12 mouse cellular contexts compared by ENCODE assay signal in genomic region chr3:147101765-147102113, GRCm38 (mm10).
DNase-seq lines count a peak whose midpoint lies in the region; ATAC-seq and TF ChIP-seq lines count a peak whose summit lies in the region.
"Had no signal": no experiment of that assay in that cellular context is flagged by ENCODE, and none has a peak within 500 bp of the region (broad histone marks: within the 10 kb centered on the region; RNA-seq: fewer than 3 reads in every experiment).

No protein-coding gene starts in this region.

- peaks cover 24% of the 10 kb centered on the region for H3K4me1 ChIP-seq in forebrain, embryonic 13.5 days
- peaks cover 42% of the 10 kb centered on the region for H3K4me1 ChIP-seq in forebrain, embryonic 10.5 days
- no peaks in the 10 kb centered on the region for H3K4me1 ChIP-seq in lung, embryonic 14.5 days (ENCODE audit: insufficient read depth)
- H3K4me1 ChIP-seq in lung, adult 2 months (ENCODE audit: control insufficient read depth, insufficient read depth, low read length): no peaks in the 10 kb centered on the region
- H3K4me1 ChIP-seq in hindbrain, embryonic 16.5 days (ENCODE audit: control insufficient read depth, insufficient read depth, low read depth, low read length): peaks cover 16% of the 10 kb centered on the region

- H3K27ac ChIP-seq in forebrain, embryonic 13.5 days: no peak overlapping the region
- no peak overlapping the region for H3K27ac ChIP-seq in forebrain, embryonic 10.5 days
- no peak overlapping the region for H3K27ac ChIP-seq in lung, embryonic 14.5 days (ENCODE audit: low read depth)
- no peak overlapping the region for H3K27ac ChIP-seq in hindbrain, embryonic 16.5 days (ENCODE audit: low read depth, low read length)
- H3K27ac ChIP-seq: heart, embryonic 13.5 days; macrophage had no signal

- H3K4me2 ChIP-seq in forebrain, embryonic 13.5 days: no peak overlapping the region
- H3K4me2 ChIP-seq in lung, embryonic 14.5 days: no peak overlapping the region
- no peak overlapping the region for H3K4me2 ChIP-seq in hindbrain, embryonic 16.5 days (ENCODE audit: low read length)
- H3K4me2 ChIP-seq: heart, embryonic 13.5 days; limb, embryonic 13.5 days had no signal

- no peak overlapping the region for H3K9ac ChIP-seq in forebrain, embryonic 13.5 days
- H3K9ac ChIP-seq in lung, embryonic 14.5 days: no peak overlapping the region
- 0 out of 2 replicates have a peak overlapping the region, but pooled peaks have one; percentile 28 for H3K9ac ChIP-seq in hindbrain, embryonic 16.5 days (ENCODE audit: low read depth, low read length)
- H3K9ac ChIP-seq: heart, embryonic 13.5 days; limb, embryonic 13.5 days had no signal

- H3K27me3 ChIP-seq in forebrain, embryonic 13.5 days: no peaks in the 10 kb centered on the region
- H3K27me3 ChIP-seq in forebrain, embryonic 10.5 days (ENCODE audit: poor library complexity, severe bottlenecking): peaks cover 37% of the 10 kb centered on the region
- no peaks in the 10 kb centered on the region for H3K27me3 ChIP-seq in lung, embryonic 14.5 days (ENCODE audit: insufficient read depth, low read length)
- no peaks in the 10 kb centered on the region for H3K27me3 ChIP-seq in hindbrain, embryonic 16.5 days (replicated peaks; ENCODE audit: control insufficient read depth, insufficient read depth, low read length)

- no peak for TF ChIP-seq POLR2A in lung, adult 2 months (IDR thresholded peaks at IDR 0.05; ENCODE audit: borderline replicate concordance, extremely low read depth, low read depth, low read length)

- H3K9me3 ChIP-seq in forebrain, embryonic 13.5 days (replicated peaks): no peaks in the 10 kb centered on the region
- H3K9me3 ChIP-seq in forebrain, embryonic 10.5 days: no peaks in the 10 kb centered on the region
- H3K9me3 ChIP-seq in lung, embryonic 14.5 days (ENCODE audit: low read depth, low read length): no peaks in the 10 kb centered on the region
- no peaks in the 10 kb centered on the region for H3K9me3 ChIP-seq in hindbrain, embryonic 16.5 days (ENCODE audit: control insufficient read depth, low read length)
- H3K9me3 ChIP-seq: heart, embryonic 13.5 days; limb, embryonic 13.5 days had no signal

- DNase-seq in forebrain, embryonic 10.5 days (ENCODE audit: extremely low spot score, low spot score): no peak
- peak; percentile 77 for DNase-seq in lung, embryonic 14.5 days
- no peak for DNase-seq in lung, adult 2 months
- DNase-seq in MN1 (ENCODE audit: low spot score): peak; percentile 18
- no peak for DNase-seq in layer of hippocampus, postnatal 10 days (ENCODE audit: low spot score in 2 of 2)
- DNase-seq: adrenal gland, postnatal 36 days had no signal

- WGBS in forebrain, embryonic 13.5 days: 62% methylated on average over 3 of the region's 3 CpGs
- WGBS in forebrain, embryonic 10.5 days: 70% methylated on average over 3 of the region's 3 CpGs
- 34% methylated on average over 3 of the region's 3 CpGs for WGBS in lung, embryonic 14.5 days
- 37% methylated on average over 3 of the region's 3 CpGs for WGBS in lung, adult 2 months
- 33% methylated on average over 3 of the region's 3 CpGs for WGBS in hindbrain, embryonic 16.5 days

- no peak overlapping the region for H3K4me3 ChIP-seq in forebrain, embryonic 13.5 days
- no peak overlapping the region for H3K4me3 ChIP-seq in forebrain, embryonic 10.5 days
- no peak overlapping the region for H3K4me3 ChIP-seq in lung, embryonic 14.5 days (ENCODE audit: low read depth, low read length)
- H3K4me3 ChIP-seq in lung, adult 2 months (replicated peaks; ENCODE audit: extremely low read depth, low read depth, low read length): no peak overlapping the region
- H3K4me3 ChIP-seq in hindbrain, embryonic 16.5 days (ENCODE audit: low read length): no peak overlapping the region
- H3K4me3 ChIP-seq: heart, embryonic 13.5 days; limb, embryonic 13.5 days had no signal

- peak; percentile 24; the same call in 1 of the 2 replicates for TF ChIP-seq CTCF in lung, embryonic 14.5 days (IDR thresholded peaks at IDR 0.05; ENCODE audit: low read depth)
- no peak for TF ChIP-seq CTCF in lung, adult 2 months (IDR thresholded peaks at IDR 0.05; ENCODE audit: insufficient read depth, low read length)

- H3K36me3 ChIP-seq in forebrain, embryonic 13.5 days (ENCODE audit: poor library complexity, severe bottlenecking): no peaks in the 10 kb centered on the region
- no peaks in the 10 kb centered on the region for H3K36me3 ChIP-seq in forebrain, embryonic 10.5 days (replicated peaks)
- H3K36me3 ChIP-seq in lung, embryonic 14.5 days (ENCODE audit: insufficient read depth): no peaks in the 10 kb centered on the region
- H3K36me3 ChIP-seq in hindbrain, embryonic 16.5 days (ENCODE audit: control insufficient read depth, insufficient read depth, low read length): no peaks in the 10 kb centered on the region
- H3K36me3 ChIP-seq: heart, embryonic 13.5 days; limb, embryonic 13.5 days had no signal

- ATAC-seq in forebrain, embryonic 13.5 days: peak; percentile 57
- peak; percentile 95 for ATAC-seq in lung, embryonic 14.5 days (ENCODE audit: insufficient read depth)
- no peak for ATAC-seq in hindbrain, embryonic 16.5 days
- no peak for ATAC-seq in erythroblast, adult 5-6 weeks (replicated peaks; ENCODE audit: low FRiP score, poor library complexity, severe bottlenecking)

Comparison
In these comparisons a context has a peak if more than half of its experiments do, and no peak if none do; other contexts are left out.
1. DNase-seq: peak in lung, embryonic 14.5 days (single experiment) and MN1 (single experiment); none in forebrain, embryonic 10.5 days (single experiment), lung, adult 2 months (single experiment) and layer of hippocampus, postnatal 10 days (0 of 2).
2. ATAC-seq: peak in forebrain, embryonic 13.5 days (single experiment) and lung, embryonic 14.5 days (single experiment); none in hindbrain, embryonic 16.5 days (single experiment) and erythroblast, adult 5-6 weeks (single experiment).